ENCODE assay signal across 9 mouse cellular contexts in the genomic region with DNA sequence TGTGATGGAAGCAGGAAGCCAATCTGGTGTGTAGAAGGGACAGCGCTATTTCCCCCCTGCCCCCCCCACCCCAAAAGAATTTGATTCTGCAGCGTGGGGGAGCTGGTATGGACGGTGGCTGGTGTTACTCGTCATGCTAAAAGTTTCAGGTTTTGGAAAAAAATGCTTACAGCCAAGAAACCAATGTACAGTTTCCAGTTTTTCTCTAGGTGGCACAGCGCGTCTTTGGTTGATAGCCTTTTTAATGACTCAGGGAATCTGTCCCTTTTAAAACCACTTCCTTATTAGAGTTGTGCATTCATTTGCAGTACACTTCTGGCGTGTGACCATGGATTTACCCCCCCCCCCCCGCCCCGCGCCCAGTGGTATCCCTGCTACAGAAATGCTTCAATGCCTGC. TPM values are rescaled to one million over a fixed set of nuclear protein-coding genes. Genes with fewer than 3 reads are reported as not detected.
A peak's percentile ranks its signal among the peaks of the same experiment; 100 is the strongest.
DNase-seq lines count a peak whose midpoint lies in the region; ATAC-seq lines count a peak whose summit lies in the region.
"Had no signal": no experiment of that assay in that cellular context is flagged by ENCODE, and none has a peak within 500 bp of the region (broad histone marks: within the 10 kb centered on the region; RNA-seq: fewer than 3 reads in every experiment).

No protein-coding gene starts in this region.

- peaks cover 4% of the 10 kb centered on the region for H3K4me1 ChIP-seq in heart, embryonic 11.5 days (ENCODE audit: control insufficient read depth, insufficient read depth, low read length)
- peaks cover 23% of the 10 kb centered on the region for H3K4me1 ChIP-seq in hindbrain, embryonic 13.5 days (replicated peaks)
- peaks cover 50% of the 10 kb centered on the region for H3K4me1 ChIP-seq in midbrain, embryonic 10.5 days

- 14% methylated on average over 10 of the region's 10 CpGs for WGBS in heart, embryonic 11.5 days (ENCODE audit: insufficient replicate concordance)
- 15% methylated on average over 10 of the region's 10 CpGs for WGBS in hindbrain, embryonic 13.5 days
- WGBS in midbrain, embryonic 10.5 days: 18% methylated on average over 10 of the region's 10 CpGs

- no peak overlapping the region for H3K27ac ChIP-seq in heart, embryonic 11.5 days (ENCODE audit: low read depth, low read length)
- H3K27ac ChIP-seq in hindbrain, embryonic 13.5 days: no peak overlapping the region
- H3K27ac ChIP-seq in midbrain, embryonic 10.5 days (replicated peaks): peak overlapping the region; percentile 97; the same call in 1 of the 2 replicates

- H3K9me3 ChIP-seq in heart, embryonic 11.5 days (replicated peaks; ENCODE audit: control insufficient read depth, low read length): no peaks in the 10 kb centered on the region
- H3K9me3 ChIP-seq in hindbrain, embryonic 13.5 days: no peaks in the 10 kb centered on the region
- H3K9me3 ChIP-seq in midbrain, embryonic 10.5 days (replicated peaks): no peaks in the 10 kb centered on the region

- no peak for DNase-seq in heart, postnatal 36 days
- DNase-seq in midbrain, embryonic 10.5 days (ENCODE audit: low spot score): no peak
- DNase-seq in frontal cortex, postnatal 36 days (ENCODE audit: low spot score in 2 of 2): no peak
- no peak for DNase-seq in right cerebral cortex, postnatal 4 days
- no peak for DNase-seq in gastrocnemius, adult 8-10 months (ENCODE audit: low spot score in 2 of 2)
- DNase-seq: layer of hippocampus, postnatal 36 days had no signal

- no peaks in the 10 kb centered on the region for H3K36me3 ChIP-seq in heart, embryonic 11.5 days (ENCODE audit: control insufficient read depth, insufficient read depth, low read length)
- no peaks in the 10 kb centered on the region for H3K36me3 ChIP-seq in hindbrain, embryonic 13.5 days
- no peaks in the 10 kb centered on the region for H3K36me3 ChIP-seq in midbrain, embryonic 10.5 days

- H3K4me3 ChIP-seq in heart, embryonic 11.5 days (ENCODE audit: low read depth, low read length): peak overlapping the region; percentile 73
- peak overlapping the region; percentile 85 for H3K4me3 ChIP-seq in hindbrain, embryonic 13.5 days
- H3K4me3 ChIP-seq in midbrain, embryonic 10.5 days: peak overlapping the region; percentile 90

- no peak for ATAC-seq in heart, embryonic 11.5 days (replicated peaks; ENCODE audit: insufficient number of reproducible peaks, low FRiP score, low TSS enrichment)
- peak; percentile 52; the same call in 1 of the 2 replicates for ATAC-seq in common myeloid progenitor, adult 5-6 weeks (replicated peaks; ENCODE audit: low read depth, poor library complexity, severe bottlenecking)
- no peak for ATAC-seq in hindbrain, embryonic 13.5 days (ENCODE audit: low FRiP score)

- H3K4me2 ChIP-seq in heart, embryonic 11.5 days: peak overlapping the region; percentile 94
- H3K4me2 ChIP-seq in hindbrain, embryonic 13.5 days: peak overlapping the region; percentile 97

- intact Hi-C loops in heart, postnatal 36 days (cut with DNase I): no loop called here

- H3K27me3 ChIP-seq in heart, embryonic 11.5 days (ENCODE audit: control insufficient read depth, insufficient read depth, low read length): 0 out of 2 replicates have a peak, but pooled peaks cover 5% of the 10 kb centered on the region
- no peaks in the 10 kb centered on the region for H3K27me3 ChIP-seq in hindbrain, embryonic 13.5 days
- peaks cover 12% of the 10 kb centered on the region for H3K27me3 ChIP-seq in midbrain, embryonic 10.5 days (ENCODE audit: low read depth, poor library complexity, severe bottlenecking)

- peak overlapping the region; percentile 46; the same call in 1 of the 2 replicates for H3K9ac ChIP-seq in heart, embryonic 11.5 days (ENCODE audit: low read depth, low read length)
- peak overlapping the region; percentile 84 for H3K9ac ChIP-seq in hindbrain, embryonic 13.5 days

RNA-seq across cellular contexts. Expression of a gene that starts 1.9 kb away (rescaled TPM):
- 4.4 and 4.9 TPM in 2 replicates for polyA plus RNA-seq in heart, embryonic 11.5 days (2014; fragmentation: Nextera tagmentation; extraction: Ambion mirVana)
- under 1 TPM; 0.42 to 0.43 TPM for total RNA-seq in heart, postnatal 36 days (2021)
- not detected in 2 replicates for total RNA-seq in common myeloid progenitor, adult 5-6 weeks (2017)
- 16.3 and 17.7 TPM in 2 replicates for polyA plus RNA-seq in hindbrain, embryonic 13.5 days (2015; fragmentation: Nextera tagmentation; extraction: Ambion mirVana)
- 5.0 and 5.7 TPM in 2 replicates for polyA plus RNA-seq in midbrain, embryonic 10.5 days (2016; fragmentation: Nextera tagmentation; extraction: Ambion mirVana)
- not detected for total RNA-seq in gastrocnemius, adult 8-10 months (2022)
